Mouse (Mus musculus): ENCODE measurements at regions not wholly inside any gene's neighbourhood (a gene's known extent, or its start where the extent isn't known, plus 50 kb on each side); places are given as distances from the start of the nearest gene placed in this dataset.

- no peaks in the 10 kb centered on the region for H3K9me3 ChIP-seq (ENCODE audit: control insufficient read depth, low read length)
- DNase-seq (ENCODE audit: low spot score) = no peak
- WGBS = 89% methylated on average over 3 of the region's 3 CpGs
- H3K36me3 ChIP-seq (ENCODE audit: control insufficient read depth, insufficient read depth, low read length) = no peaks in the 10 kb centered on the region
- H3K4me3 ChIP-seq (ENCODE audit: low read depth, low read length) = no peak overlapping the region
- no peak overlapping the region for H3K4me2 ChIP-seq (ENCODE audit: low read depth, low read length)
- no peak for ATAC-seq (ENCODE audit: low read depth)
- H3K27ac ChIP-seq (replicated peaks; ENCODE audit: low read depth, low read length) = no peak overlapping the region
- H3K27me3 ChIP-seq (replicated peaks; ENCODE audit: control insufficient read depth, insufficient read depth, low read length) = no peaks in the 10 kb centered on the region
- no peaks in the 10 kb centered on the region for H3K4me1 ChIP-seq (ENCODE audit: control insufficient read depth, insufficient read depth, low read length)
- H3K9ac ChIP-seq (ENCODE audit: low read depth, low read length) = no peak overlapping the region
These were observed 599.0 kb upstream of the Kif18a start for GRCm38 (mm10) chr2:108681574-108681973.

- no peak overlapping the region for H3K4me3 ChIP-seq (ENCODE audit: low read depth, low read length)
- WGBS = 78% methylated on average over 6 of the region's 6 CpGs
- peak; percentile 38 for DNase-seq (ENCODE audit: low spot score)
- no peaks in the 10 kb centered on the region for H3K9me3 ChIP-seq (ENCODE audit: control insufficient read depth, low read length)
- no peaks in the 10 kb centered on the region for H3K27me3 ChIP-seq (replicated peaks; ENCODE audit: control insufficient read depth, insufficient read depth, low read length)
- no peaks in the 10 kb centered on the region for H3K36me3 ChIP-seq (ENCODE audit: control insufficient read depth, insufficient read depth, low read length)
- H3K4me2 ChIP-seq (ENCODE audit: low read depth, low read length) = no peak overlapping the region
- H3K4me1 ChIP-seq (ENCODE audit: control insufficient read depth, insufficient read depth, low read length) = no peaks in the 10 kb centered on the region
- H3K9ac ChIP-seq (ENCODE audit: low read depth, low read length) = no peak overlapping the region
- no peak for ATAC-seq (ENCODE audit: low read depth)
- H3K27ac ChIP-seq (replicated peaks; ENCODE audit: low read depth, low read length) = no peak overlapping the region
These were observed 594.4 kb upstream of the Kif18a start for GRCm38 (mm10) chr2:108686019-108686743.

GRCm38 (mm10) chr2:108690091-108690490 is 590.4 kb upstream of the Kif18a start:
- ATAC-seq (ENCODE audit: low read depth) (no peak), DNase-seq (ENCODE audit: low spot score) (peak; percentile 66)
- 53% methylated on average over 4 of the region's 4 CpGs for WGBS

GRCm38 (mm10) chr2:108691156-108692007 is 589.2 kb upstream of the Kif18a start:
- no peak overlapping the region for H3K9ac ChIP-seq (ENCODE audit: low read depth, low read length)
- ATAC-seq (ENCODE audit: low read depth) (no peak), DNase-seq (ENCODE audit: low spot score) (peak; percentile 4)
- H3K36me3 ChIP-seq (ENCODE audit: control insufficient read depth, insufficient read depth, low read length) = no peaks in the 10 kb centered on the region
- 55% methylated on average over 10 of the region's 10 CpGs for WGBS
- no peak overlapping the region for H3K27ac ChIP-seq (replicated peaks; ENCODE audit: low read depth, low read length)
- no peaks in the 10 kb centered on the region for H3K27me3 ChIP-seq (replicated peaks; ENCODE audit: control insufficient read depth, insufficient read depth, low read length)
- no peak overlapping the region for H3K4me2 ChIP-seq (ENCODE audit: low read depth, low read length)
- H3K4me1 ChIP-seq (ENCODE audit: control insufficient read depth, insufficient read depth, low read length) = no peaks in the 10 kb centered on the region
- H3K4me3 ChIP-seq (ENCODE audit: low read depth, low read length) = no peak overlapping the region
- H3K9me3 ChIP-seq (ENCODE audit: control insufficient read depth, low read length) = no peaks in the 10 kb centered on the region

More at GRCm38 (mm10) chr2:108690091-108690490, 590.4 kb upstream of the Kif18a start:
- no peak overlapping the region for H3K4me3 ChIP-seq (ENCODE audit: low read depth, low read length)
- no peak overlapping the region for H3K4me2 ChIP-seq (ENCODE audit: low read depth, low read length)
- no peak overlapping the region for H3K27ac ChIP-seq (replicated peaks; ENCODE audit: low read depth, low read length)
- H3K9me3 ChIP-seq (ENCODE audit: control insufficient read depth, low read length) = no peaks in the 10 kb centered on the region
- no peak overlapping the region for H3K9ac ChIP-seq (ENCODE audit: low read depth, low read length)
- no peaks in the 10 kb centered on the region for H3K27me3 ChIP-seq (replicated peaks; ENCODE audit: control insufficient read depth, insufficient read depth, low read length)
- no peaks in the 10 kb centered on the region for H3K4me1 ChIP-seq (ENCODE audit: control insufficient read depth, insufficient read depth, low read length)
- H3K36me3 ChIP-seq (ENCODE audit: control insufficient read depth, insufficient read depth, low read length) = no peaks in the 10 kb centered on the region

GRCm38 (mm10) chr2:108701308-108701707 is 579.2 kb upstream of the Kif18a start:
- WGBS = 56% methylated on average over 7 of the region's 7 CpGs
- H3K27ac ChIP-seq (replicated peaks; ENCODE audit: low read depth, low read length) = no peak overlapping the region
- ATAC-seq (ENCODE audit: low read depth) (no peak), DNase-seq (ENCODE audit: low spot score) (no peak)
- no peaks in the 10 kb centered on the region for H3K36me3 ChIP-seq (ENCODE audit: control insufficient read depth, insufficient read depth, low read length)
- H3K9me3 ChIP-seq (ENCODE audit: control insufficient read depth, low read length) = no peaks in the 10 kb centered on the region
- H3K4me1 ChIP-seq (ENCODE audit: control insufficient read depth, insufficient read depth, low read length) = no peaks in the 10 kb centered on the region
- H3K4me2 ChIP-seq (ENCODE audit: low read depth, low read length) = no peak overlapping the region
- H3K27me3 ChIP-seq (replicated peaks; ENCODE audit: control insufficient read depth, insufficient read depth, low read length) = no peaks in the 10 kb centered on the region
- no peak overlapping the region for H3K9ac ChIP-seq (ENCODE audit: low read depth, low read length)
- no peak overlapping the region for H3K4me3 ChIP-seq (ENCODE audit: low read depth, low read length)

GRCm38 (mm10) chr2:108707856-108708855 is 572.4 kb upstream of the Kif18a start:
- Histone ChIP-seq H3K4me1 (ENCODE audit: control insufficient read depth, insufficient read depth, low read length) (no peaks in the 10 kb centered on the region), H3K36me3 (ENCODE audit: control insufficient read depth, insufficient read depth, low read length) (no peaks in the 10 kb centered on the region), H3K27ac (replicated peaks; ENCODE audit: low read depth, low read length) (no peak overlapping the region), H3K9ac (ENCODE audit: low read depth, low read length) (no peak overlapping the region), H3K27me3 (replicated peaks; ENCODE audit: control insufficient read depth, insufficient read depth, low read length) (no peaks in the 10 kb centered on the region), H3K4me2 (ENCODE audit: low read depth, low read length) (no peak overlapping the region), H3K9me3 (ENCODE audit: control insufficient read depth, low read length) (no peaks in the 10 kb centered on the region), H3K4me3 (ENCODE audit: low read depth, low read length) (no peak overlapping the region)
- ATAC-seq (ENCODE audit: low read depth) (no peak), DNase-seq (ENCODE audit: low spot score) (no peak)
- 60% methylated on average over 5 of the region's 5 CpGs for WGBS

GRCm38 (mm10) chr2:108742079-108742478 is 538.5 kb upstream of the Kif18a start:
- no peaks in the 10 kb centered on the region for H3K36me3 ChIP-seq (ENCODE audit: control insufficient read depth, insufficient read depth, low read length)
- 82% methylated on average over 3 of the region's 3 CpGs for WGBS
- H3K27ac ChIP-seq (replicated peaks; ENCODE audit: low read depth, low read length) = no peak overlapping the region
- H3K9me3 ChIP-seq (ENCODE audit: control insufficient read depth, low read length) = no peaks in the 10 kb centered on the region
- H3K9ac ChIP-seq (ENCODE audit: low read depth, low read length) = no peak overlapping the region
- ATAC-seq (ENCODE audit: low read depth) (no peak), DNase-seq (ENCODE audit: low spot score) (no peak)
- no peaks in the 10 kb centered on the region for H3K27me3 ChIP-seq (replicated peaks; ENCODE audit: control insufficient read depth, insufficient read depth, low read length)
- H3K4me3 ChIP-seq (ENCODE audit: low read depth, low read length) = no peak overlapping the region
- no peaks in the 10 kb centered on the region for H3K4me1 ChIP-seq (ENCODE audit: control insufficient read depth, insufficient read depth, low read length)
- no peak overlapping the region for H3K4me2 ChIP-seq (ENCODE audit: low read depth, low read length)

GRCm38 (mm10) chr2:108743511-108743910 is 537.0 kb upstream of the Kif18a start:
- 27% methylated on average over 2 of the region's 2 CpGs for WGBS
- no peak overlapping the region for H3K9ac ChIP-seq (ENCODE audit: low read depth, low read length)
- H3K4me1 ChIP-seq (ENCODE audit: control insufficient read depth, insufficient read depth, low read length) = no peaks in the 10 kb centered on the region
- DNase-seq (ENCODE audit: low spot score) (no peak), ATAC-seq (ENCODE audit: low read depth) (no peak)
- no peak overlapping the region for H3K27ac ChIP-seq (replicated peaks; ENCODE audit: low read depth, low read length)
- H3K9me3 ChIP-seq (ENCODE audit: control insufficient read depth, low read length) = no peaks in the 10 kb centered on the region
- no peaks in the 10 kb centered on the region for H3K27me3 ChIP-seq (replicated peaks; ENCODE audit: control insufficient read depth, insufficient read depth, low read length)
- no peaks in the 10 kb centered on the region for H3K36me3 ChIP-seq (ENCODE audit: control insufficient read depth, insufficient read depth, low read length)
- no peak overlapping the region for H3K4me2 ChIP-seq (ENCODE audit: low read depth, low read length)
- H3K4me3 ChIP-seq (ENCODE audit: low read depth, low read length) = no peak overlapping the region

All from embryonic facial prominence, embryonic 14.5 days (tissue).